Mouse (Mus musculus) embryo, embryonic 10 days (tissue): ENCODE measurements around the gene Slc9a2.
"Not testable (repeated sequence)": the region's sequence is repeated elsewhere in the genome, so short reads cannot be mapped to it uniquely, and the experiment has no call there.

Experiments
- DNase-seq: peaks from one replicate; pipeline ENCODE4 v3.0.0-alpha.2; 2015; ENCODE audit warnings: low spot score

Slc9a2 gene

GRCm38 (mm10) chr1:40680067-40680867 lies at the start of gene Slc9a2:
Gene Slc9a2, plus strand, starts transcription at chr1:40680574.
- DNase-seq = peak; percentile 23

DNA sequence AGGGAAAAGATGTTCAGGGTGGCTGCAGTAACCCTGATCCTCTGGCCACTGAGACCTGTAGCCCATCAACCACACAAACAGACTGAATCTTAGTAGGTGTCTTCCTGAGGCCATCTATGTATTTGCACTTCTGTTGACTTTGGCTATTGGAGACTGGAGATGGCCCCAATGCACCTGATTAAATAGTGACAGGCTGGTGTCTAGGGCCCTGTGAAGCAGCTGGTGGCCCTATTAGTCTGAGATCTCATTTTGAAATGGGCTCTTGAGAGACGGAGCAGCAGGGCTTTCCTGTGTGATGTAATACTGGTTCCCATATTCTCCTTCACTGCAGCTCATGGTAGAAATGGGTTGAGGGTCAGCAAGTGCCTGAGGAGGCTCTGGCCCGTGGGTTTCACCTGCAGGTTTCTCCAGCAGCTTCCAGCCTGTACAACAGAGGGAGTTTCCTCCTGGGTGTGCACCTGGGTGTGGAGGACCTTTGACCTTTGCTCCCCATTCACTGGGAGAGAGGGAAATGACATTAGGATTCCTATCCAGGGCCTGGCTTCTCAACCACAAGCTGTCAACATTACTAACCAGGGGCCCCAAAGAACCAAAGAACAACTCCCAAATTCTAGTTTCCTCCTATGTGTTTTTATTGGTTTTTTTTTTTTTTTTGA lies 47.8 kb upstream of the Slc9a2 start:
- no peak for DNase-seq

- DNase-seq = no peak
These were observed 45.8 kb upstream of the Slc9a2 start for GRCm38 (mm10) chr1:40634608-40635007.

DNA sequence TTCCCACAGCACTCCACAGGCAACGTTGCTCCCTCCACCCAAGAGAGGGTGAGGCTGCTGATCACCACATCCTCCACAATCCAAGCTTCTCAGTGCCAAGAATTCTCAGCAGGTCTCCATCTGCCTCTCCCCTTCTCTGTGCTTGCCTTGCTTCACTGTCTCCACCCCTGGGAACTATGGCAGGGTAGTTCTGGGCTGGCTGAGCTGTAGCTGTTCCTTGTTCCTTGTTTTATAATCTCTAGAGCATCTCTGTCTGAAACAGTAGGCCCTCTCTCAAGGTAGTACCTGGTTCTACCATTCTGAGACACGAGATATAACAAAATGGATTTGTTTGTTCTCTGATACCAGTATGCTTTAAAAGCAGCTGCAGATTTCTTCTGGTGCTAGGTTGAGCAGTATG lies 32.1 kb upstream of the Slc9a2 start:
- DNase-seq = no peak

DNA sequence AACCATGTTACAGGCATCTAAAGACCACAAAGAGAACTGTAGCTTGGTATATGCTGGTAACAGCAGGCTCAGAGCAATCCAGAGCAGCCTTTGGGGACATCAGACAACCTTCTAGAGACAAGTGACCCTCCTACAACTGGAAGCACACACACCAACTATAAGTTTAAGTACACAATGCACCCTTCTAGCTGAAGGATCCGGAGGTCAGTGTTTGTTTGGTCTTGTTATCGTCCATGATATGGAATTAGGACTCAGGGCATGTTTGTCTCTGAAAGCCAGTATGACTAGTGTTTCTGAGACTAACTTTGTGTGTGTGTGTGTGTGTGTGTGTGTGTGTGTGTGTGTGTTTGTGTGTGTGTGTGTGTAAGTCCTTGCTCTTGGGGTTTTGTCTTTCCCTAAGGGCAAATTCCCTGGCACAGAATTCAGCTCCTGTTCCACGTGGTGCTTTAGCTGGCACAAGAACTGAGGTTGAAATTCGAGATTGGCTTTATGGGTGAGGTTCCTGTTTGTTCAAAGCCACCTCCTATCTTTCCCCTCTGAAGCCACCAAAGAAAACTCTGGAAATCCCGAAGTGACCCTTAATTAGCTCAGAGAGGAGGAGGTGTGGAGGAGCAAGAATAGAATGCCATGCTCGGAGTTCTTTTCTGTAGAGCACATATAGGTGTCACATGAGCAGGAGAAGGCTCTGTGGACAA lies 29.4 kb upstream of the Slc9a2 start:
- DNase-seq = no peak

DNA sequence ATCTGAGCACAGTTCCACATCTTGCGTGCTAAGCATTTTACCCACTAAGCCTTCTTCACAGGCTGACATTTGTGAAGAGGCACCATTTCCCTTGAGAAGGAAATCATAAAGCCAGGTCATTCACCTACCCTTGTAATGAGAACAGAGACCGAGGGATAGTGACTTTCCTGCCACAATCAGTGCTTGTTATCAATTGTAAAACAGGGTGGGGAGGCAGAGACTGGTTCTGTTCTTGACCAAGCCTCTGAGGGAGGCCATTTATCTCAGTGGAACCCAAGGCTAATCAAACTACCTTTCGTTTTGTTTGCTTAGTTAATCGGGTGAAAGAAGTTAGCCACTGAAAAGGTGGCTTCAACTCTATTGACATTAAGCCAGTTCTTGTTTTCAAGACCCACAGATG lies 23.3 kb upstream of the Slc9a2 start:
- DNase-seq = no peak

GRCm38 (mm10) chr1:40657978-40658496 lies 22.3 kb upstream of the Slc9a2 start:
- peak; percentile 86 for DNase-seq

DNA sequence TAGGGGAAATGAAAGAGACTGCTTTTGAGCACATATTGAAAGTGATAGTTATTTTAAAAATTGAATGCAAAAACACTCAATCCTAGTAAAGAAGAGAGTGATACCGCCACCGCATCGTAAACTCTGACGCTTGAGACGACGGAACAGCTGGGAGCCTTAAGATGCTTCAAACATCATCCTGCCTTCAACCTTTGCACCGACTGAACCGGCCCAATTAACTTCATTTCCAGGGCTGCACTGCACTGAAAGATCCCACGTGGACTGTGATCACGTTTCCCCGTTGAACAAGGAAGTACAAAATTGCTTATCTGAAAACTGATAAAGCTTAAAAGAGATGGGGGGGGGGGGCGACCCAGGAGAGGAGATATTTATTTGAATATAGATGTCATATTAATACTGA lies 21.4 kb upstream of the Slc9a2 start:
- no peak for DNase-seq

- no peak for DNase-seq
These were observed 20.9 kb upstream of the Slc9a2 start for GRCm38 (mm10) chr1:40659496-40659895.

DNA sequence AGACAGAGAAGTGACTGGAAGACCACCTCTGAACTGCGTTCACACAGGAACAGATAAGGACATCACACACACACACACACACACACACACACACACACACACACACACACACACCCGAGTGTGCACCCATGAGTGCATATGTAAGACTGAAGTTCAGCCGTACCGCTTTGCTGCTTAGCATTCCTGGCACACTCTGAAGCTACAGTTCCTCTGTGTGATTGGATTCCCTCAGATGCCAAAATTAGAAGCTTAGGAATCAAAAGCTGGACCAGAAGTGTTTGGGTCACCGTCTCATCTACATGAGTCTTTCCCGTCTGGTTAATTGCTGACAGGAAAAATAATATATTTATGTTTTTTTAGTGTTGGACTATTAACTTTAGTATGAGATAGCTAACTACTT lies 19.5 kb upstream of the Slc9a2 start:
- DNase-seq = no peak

GRCm38 (mm10) chr1:40665401-40666370 lies 14.7 kb upstream of the Slc9a2 start:
- no peak for DNase-seq

GRCm38 (mm10) chr1:40667442-40667841 lies 12.9 kb upstream of the Slc9a2 start:
- DNase-seq = not testable (repeated sequence)

DNA sequence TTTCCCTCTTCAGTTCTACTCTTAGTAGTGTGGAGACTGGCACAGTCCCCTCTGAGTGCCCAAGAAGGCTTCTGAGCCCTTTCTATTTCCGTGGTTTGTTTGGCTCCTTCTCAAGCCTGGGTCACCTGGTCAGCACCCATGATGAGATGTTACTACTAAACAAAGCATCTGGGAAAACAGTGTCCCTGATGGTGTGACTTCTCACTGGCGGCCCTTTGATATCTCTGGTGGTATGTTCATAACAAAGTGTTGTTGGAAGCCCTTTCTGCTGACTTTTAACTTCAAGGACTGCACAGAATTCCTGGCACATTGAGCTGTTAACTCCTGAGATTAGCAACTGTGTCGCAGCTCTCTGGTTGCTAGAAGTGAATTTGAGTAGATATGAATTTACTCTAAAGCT lies 10.3 kb upstream of the Slc9a2 start:
- no peak for DNase-seq

- no peak for DNase-seq
These were observed 8.9 kb upstream of the Slc9a2 start for GRCm38 (mm10) chr1:40671490-40671889.

GRCm38 (mm10) chr1:40677306-40677705 lies 3.1 kb upstream of the Slc9a2 start:
- no peak for DNase-seq

- DNase-seq = peak; percentile 35
These were observed 709 bp downstream of the Slc9a2 start for GRCm38 (mm10) chr1:40680868-40681698.

DNA sequence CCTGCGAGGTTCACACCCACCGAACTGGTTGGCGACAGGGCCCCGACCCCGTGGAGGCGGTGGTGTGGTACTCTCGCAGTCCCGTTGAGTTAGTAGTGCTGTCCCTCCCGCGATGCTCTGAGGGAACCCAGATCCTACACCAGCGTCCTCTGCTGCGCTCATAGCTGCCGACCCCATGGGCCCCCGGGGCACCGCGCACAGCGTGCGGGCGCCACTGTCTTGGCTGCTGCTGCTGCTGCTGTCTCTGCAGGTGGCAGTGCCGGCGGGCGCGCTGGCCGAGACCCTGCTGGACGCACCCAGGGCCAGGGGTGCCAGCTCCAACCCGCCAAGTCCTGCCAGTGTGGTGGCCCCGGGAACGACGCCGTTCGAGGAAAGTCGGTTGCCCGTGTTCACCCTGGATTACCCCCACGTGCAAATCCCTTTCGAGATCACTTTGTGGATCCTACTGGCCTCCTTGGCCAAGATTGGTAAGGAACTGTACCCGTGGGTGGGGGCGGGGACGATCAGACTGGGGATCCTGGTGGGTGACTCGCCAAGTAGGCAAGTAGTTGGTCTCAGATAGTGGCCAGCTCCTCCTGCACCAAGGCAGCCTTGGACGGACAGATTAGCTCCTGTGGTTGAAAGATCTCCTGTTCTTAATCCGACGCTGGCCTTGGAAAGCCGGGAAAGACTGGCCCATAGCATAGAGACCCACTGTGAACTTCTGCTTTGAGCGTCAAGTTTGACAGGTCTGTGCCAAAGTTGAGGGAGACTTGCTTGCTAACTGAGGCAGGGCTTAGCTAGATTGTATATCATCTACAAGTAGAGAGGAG lies 1.5 kb downstream of the Slc9a2 start:
- peak; percentile 11 for DNase-seq

GRCm38 (mm10) chr1:40694296-40694695 lies 13.9 kb downstream of the Slc9a2 start:
- DNase-seq = no peak

DNA sequence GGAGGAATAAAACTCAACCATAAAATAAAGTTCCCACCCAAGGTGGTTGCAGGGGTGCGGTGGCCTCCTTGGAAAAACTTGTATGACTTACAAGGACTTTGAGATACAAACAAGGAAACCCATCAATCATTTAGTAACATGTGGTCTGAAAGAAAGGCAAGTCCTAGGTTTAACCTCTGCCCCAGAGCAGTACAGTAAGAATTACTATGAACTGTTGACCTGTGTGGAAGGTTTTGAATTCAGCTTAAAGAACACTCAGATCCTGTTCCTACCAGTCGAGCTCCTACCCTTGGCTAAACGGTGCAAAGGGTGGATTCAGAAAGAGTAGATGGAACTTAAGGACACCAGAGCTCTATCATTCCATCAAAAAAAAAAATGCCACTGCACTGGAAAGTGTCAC lies 16.1 kb downstream of the Slc9a2 start:
- DNase-seq = no peak

GRCm38 (mm10) chr1:40705099-40705498 lies 24.7 kb downstream of the Slc9a2 start:
- DNase-seq = no peak
